Mouse (Mus musculus) embryonic facial prominence, embryonic 15.5 days (tissue): ENCODE measurements around the gene Usp40. TPM values are rescaled to one million over a fixed set of nuclear protein-coding genes. Genes with fewer than 3 reads are reported as not detected.

ENCODE experiments used
- microRNA-seq: library from miRNA; unstranded; fragments of <30 nt; microRNA quantifications from one replicate; pipeline ENCODE4, GENCODE M21; 2016; ENCODE audit warnings: borderline number of aligned reads
- polyA plus RNA-seq: library from polyadenylated mRNA; unstranded; fragments of >200 nt; fragmentation: Nextera tagmentation; extraction: Ambion mirVana; gene quantifications from 2 replicates; pipeline ENCODE4 v1.2.1, GENCODE M21; 2015

The Usp40 gene
- polyA plus RNA-seq, 1 experiment from 2014 or later, result 42.5 TPM

Small RNA genes lying within 50 kb of the gene (microRNA-seq; reads per million reads assigned to microRNA genes)
- gene Gm25198, result not detected

Other genes starting within 250 kb of the Usp40 start
- gene Sag, start 204.9 kb downstream of the Usp40 start, polyA plus RNA-seq, result 2.4 and 2.7 TPM in 2 replicates
- 28.9 and 29.8 TPM in 2 replicates for gene Dgkd, start 155.3 kb downstream of the Usp40 start, polyA plus RNA-seq
- not detected in 2 replicates for gene Ugt1a10, start 46.8 kb upstream of the Usp40 start, polyA plus RNA-seq
- not detected in 2 replicates for gene Ugt1a9, start 62.2 kb upstream of the Usp40 start, polyA plus RNA-seq
- not detected in 2 replicates for gene Ugt1a8, start 79.3 kb upstream of the Usp40 start, polyA plus RNA-seq
- 3.0 and 4.9 TPM in 2 replicates for gene Ugt1a7c, start 86.5 kb upstream of the Usp40 start, polyA plus RNA-seq
- gene Ugt1a6b, start 94.7 kb upstream of the Usp40 start, polyA plus RNA-seq, result 2.1 and 3.7 TPM in 2 replicates
- 16.8 and 18.0 TPM in 2 replicates for gene Ugt1a6a, start 126.3 kb upstream of the Usp40 start, polyA plus RNA-seq
- gene Ugt1a5, start 157.5 kb upstream of the Usp40 start, polyA plus RNA-seq, result not detected in 2 replicates
- 0.33 TPM in 1 of 2 replicates, not detected in the other for gene Ugt1a2, start 192.1 kb upstream of the Usp40 start, polyA plus RNA-seq
- 9.4 and 10.8 TPM in 2 replicates for gene Dnajb3, start 197.2 kb upstream of the Usp40 start, polyA plus RNA-seq
- gene Ugt1a1, start 203.4 kb upstream of the Usp40 start, polyA plus RNA-seq, result 2.0 and 2.2 TPM in 2 replicates
- 0.98 and 1.4 TPM in 2 replicates for gene Mroh2a, start 218.4 kb upstream of the Usp40 start, polyA plus RNA-seq